8 mouse cellular contexts compared by ENCODE assay signal in the genomic region with DNA sequence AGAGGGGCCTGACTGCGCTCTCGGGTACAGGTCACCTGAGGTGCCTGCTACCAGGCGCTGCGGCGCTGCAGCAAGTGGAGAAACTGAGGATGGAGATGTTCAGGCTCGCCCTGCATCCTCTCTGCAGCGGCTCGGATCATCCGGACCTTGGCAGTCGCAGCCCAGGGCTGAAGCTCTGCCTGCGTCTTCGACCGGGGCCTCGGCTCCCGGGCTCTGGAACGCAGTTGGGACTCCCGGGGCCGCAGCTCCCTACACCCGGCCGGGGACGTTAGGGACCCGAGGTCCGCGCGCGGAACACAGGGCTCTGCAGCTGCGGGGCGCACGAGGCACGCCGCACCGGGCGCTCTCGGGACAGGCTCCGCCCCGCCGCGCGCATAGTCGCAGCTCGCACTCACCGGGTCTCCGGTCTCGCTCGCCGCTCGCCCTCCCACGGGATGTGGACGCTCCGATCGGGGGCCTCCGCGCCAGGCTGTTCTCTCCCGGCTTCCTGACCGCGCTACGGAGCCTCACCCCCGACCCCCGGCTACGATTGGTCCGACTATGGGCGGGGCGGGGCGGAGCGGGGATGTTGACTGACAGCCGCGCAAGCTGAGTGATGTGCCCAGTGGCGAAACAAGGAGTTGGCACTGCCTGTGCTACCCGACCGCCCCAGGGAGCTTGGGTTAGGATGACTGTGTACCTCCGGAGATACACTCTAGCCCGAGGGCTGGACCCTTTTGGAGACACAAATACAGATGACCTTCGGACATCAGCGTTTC. TPM values are rescaled to one million over a fixed set of nuclear protein-coding genes. Genes with fewer than 3 reads are reported as not detected.
DNase-seq lines count a peak whose midpoint lies in the region; ATAC-seq and TF ChIP-seq lines count a peak whose summit lies in the region.

A gene (minus strand): TSS at position 393 of the 758 bp plus-strand sequence.

- ATAC-seq in heart, embryonic 11.5 days (replicated peaks; ENCODE audit: insufficient number of reproducible peaks, low FRiP score, low TSS enrichment), result peak; percentile 85
- peak; percentile 95 for ATAC-seq in kidney, embryonic 16.5 days (ENCODE audit: low FRiP score, low TSS enrichment)

- no peaks in the 10 kb centered on the region for H3K27me3 ChIP-seq in heart, embryonic 11.5 days (ENCODE audit: control insufficient read depth, insufficient read depth, low read length)
- H3K27me3 ChIP-seq in kidney, embryonic 16.5 days (ENCODE audit: insufficient read depth, low read length), result no peaks in the 10 kb centered on the region
- H3K27me3 ChIP-seq in liver, adult 2 months (ENCODE audit: control insufficient read depth, insufficient read depth, low read length), result no peaks in the 10 kb centered on the region
- no peaks in the 10 kb centered on the region for H3K27me3 ChIP-seq in myocyte (ENCODE audit: control insufficient read depth, insufficient read depth, insufficient read length)
- no peaks in the 10 kb centered on the region for H3K27me3 ChIP-seq in splenic B cell, adult 2 months (ENCODE audit: control insufficient read depth, insufficient read depth, low read length, poor library complexity, severe bottlenecking)

- no peaks in the 10 kb centered on the region for H3K36me3 ChIP-seq in heart, embryonic 11.5 days (ENCODE audit: control insufficient read depth, insufficient read depth, low read length)
- 0 out of 2 replicates have a peak, but pooled peaks cover under 1% of the 10 kb centered on the region for H3K36me3 ChIP-seq in kidney, embryonic 16.5 days (ENCODE audit: insufficient read depth, low read length)
- H3K36me3 ChIP-seq in liver, adult 2 months (ENCODE audit: control insufficient read depth, insufficient read depth, low read length), result no peaks in the 10 kb centered on the region
- H3K36me3 ChIP-seq in myocyte (ENCODE audit: control insufficient read depth, insufficient read depth), result no peaks in the 10 kb centered on the region
- no peaks in the 10 kb centered on the region for H3K36me3 ChIP-seq in splenic B cell, adult 2 months (ENCODE audit: control insufficient read depth, insufficient read depth, low read length, poor library complexity, severe bottlenecking)

- H3K4me1 ChIP-seq in bone marrow macrophage, adult 2 months (ENCODE audit: control insufficient read depth, insufficient read depth, low read length), result peaks cover 34% of the 10 kb centered on the region
- peaks cover 5% of the 10 kb centered on the region for H3K4me1 ChIP-seq in embryonic fibroblast, embryonic 13.5 days (ENCODE audit: control insufficient read depth, insufficient read depth, low read length)
- peaks cover 23% of the 10 kb centered on the region for H3K4me1 ChIP-seq in heart, embryonic 11.5 days (ENCODE audit: control insufficient read depth, insufficient read depth, low read length)
- H3K4me1 ChIP-seq in kidney, embryonic 16.5 days (ENCODE audit: insufficient read depth, low read length), result peaks cover 8% of the 10 kb centered on the region
- 0 out of 2 replicates have a peak, but pooled peaks cover 2% of the 10 kb centered on the region for H3K4me1 ChIP-seq in liver, adult 2 months (ENCODE audit: control insufficient read depth, insufficient read depth, low read length)

- WGBS in heart, embryonic 11.5 days (ENCODE audit: insufficient replicate concordance), result under 1% methylated on average over 74 of the region's 74 CpGs
- under 1% methylated on average over 73 of the region's 74 CpGs for WGBS in kidney, embryonic 16.5 days
- WGBS in liver, adult 2 months, result under 1% methylated on average over 74 of the region's 74 CpGs

- H3K4me2 ChIP-seq in heart, embryonic 11.5 days, result peak within 1 kb of the TSS; percentile 86
- peak within 1 kb of the TSS; percentile 74 for H3K4me2 ChIP-seq in kidney, embryonic 16.5 days (replicated peaks; ENCODE audit: low read depth, low read length)
- peak within 1 kb of the TSS; percentile 83 for H3K4me2 ChIP-seq in myocyte (ENCODE audit: low read depth)

- peak within 1 kb of the TSS; percentile 35; the same call in 1 of the 2 replicates for H3K27ac ChIP-seq in bone marrow macrophage, adult 2 months (ENCODE audit: insufficient read depth, low read depth, low read length)
- peak within 1 kb of the TSS; percentile 60 for H3K27ac ChIP-seq in embryonic fibroblast, embryonic 13.5 days (ENCODE audit: insufficient read depth, low read length)
- peak within 1 kb of the TSS; percentile 57 for H3K27ac ChIP-seq in heart, embryonic 11.5 days (ENCODE audit: low read depth, low read length)
- peak within 1 kb of the TSS; percentile 77 for H3K27ac ChIP-seq in kidney, embryonic 16.5 days (ENCODE audit: low read length)
- H3K27ac ChIP-seq in liver, adult 2 months (replicated peaks; ENCODE audit: insufficient read depth, low read depth, low read length), result no peak within 1 kb of the TSS

- TF ChIP-seq POLR2A in bone marrow macrophage, adult 2 months (IDR thresholded peaks at IDR 0.05; ENCODE audit: borderline replicate concordance, low read depth, low read length), result no peak
- peak; percentile 70; the same call in 1 of the 2 replicates for TF ChIP-seq POLR2A in embryonic fibroblast, embryonic 13.5 days (IDR thresholded peaks at IDR 0.05; ENCODE audit: low read depth, low read length)
- no peak for TF ChIP-seq POLR2A in liver, adult 2 months (IDR thresholded peaks at IDR 0.05; ENCODE audit: extremely low read depth, insufficient read depth, low read length)
- peak; percentile 64 for TF ChIP-seq POLR2A in myocyte (IDR thresholded peaks at IDR 0.05; ENCODE audit: insufficient read length, low read depth)

- H3ac ChIP-seq in myocyte (ENCODE audit: control insufficient read depth, insufficient read length), result peak within 1 kb of the TSS; percentile 68

- peak; percentile 90 for DNase-seq in B cell, adult 2 months
- DNase-seq in liver, adult 2 months (ENCODE audit: extremely low read depth, low read depth, low spot score), result peak; percentile 51
- DNase-seq in splenic B cell, adult 2 months (ENCODE audit: low read depth, low spot score), result peak; percentile 82

- H3K9ac ChIP-seq in heart, embryonic 11.5 days (ENCODE audit: low read depth, low read length), result peak within 1 kb of the TSS; percentile 75
- H3K9ac ChIP-seq in kidney, embryonic 16.5 days (replicated peaks; ENCODE audit: low read length), result peak within 1 kb of the TSS; percentile 69
- peak within 1 kb of the TSS; percentile 71 for H3K9ac ChIP-seq in liver, adult 2 months (ENCODE audit: low read depth, low read length)

- peak within 1 kb of the TSS; percentile 92 for H3K4me3 ChIP-seq in bone marrow macrophage, adult 2 months (ENCODE audit: insufficient read depth, low read length)
- H3K4me3 ChIP-seq in embryonic fibroblast, embryonic 13.5 days (ENCODE audit: insufficient read depth, low read length), result peak within 1 kb of the TSS; percentile 45
- H3K4me3 ChIP-seq in heart, embryonic 11.5 days (ENCODE audit: low read depth, low read length), result peak within 1 kb of the TSS; percentile 78
- H3K4me3 ChIP-seq in kidney, embryonic 16.5 days (ENCODE audit: low read length), result peak within 1 kb of the TSS; percentile 70
- H3K4me3 ChIP-seq in liver, adult 2 months (ENCODE audit: insufficient read depth, low read depth, low read length), result peak within 1 kb of the TSS; percentile 71
- peak within 1 kb of the TSS; percentile 44 for H3K4me3 ChIP-seq in myocyte

- H3K9me3 ChIP-seq in heart, embryonic 11.5 days (replicated peaks; ENCODE audit: control insufficient read depth, low read length), result no peaks in the 10 kb centered on the region
- no peaks in the 10 kb centered on the region for H3K9me3 ChIP-seq in kidney, embryonic 16.5 days (ENCODE audit: low read length)

- H3K79me2 ChIP-seq in liver, adult 2 months (ENCODE audit: control insufficient read depth, insufficient read depth, low read length), result no peaks in the 10 kb centered on the region
- H3K79me2 ChIP-seq in myocyte (ENCODE audit: control insufficient read depth, insufficient read depth), result peaks cover 4% of the 10 kb centered on the region

- TF ChIP-seq CTCF in bone marrow macrophage, adult 2 months (IDR thresholded peaks at IDR 0.05; ENCODE audit: low read depth, low read length), result no peak
- TF ChIP-seq CTCF in embryonic fibroblast, embryonic 13.5 days (IDR thresholded peaks at IDR 0.05; ENCODE audit: borderline replicate concordance, insufficient read depth, low read length), result no peak
- no peak for TF ChIP-seq CTCF in liver, adult 2 months (IDR thresholded peaks at IDR 0.05; ENCODE audit: low read depth, low read length)

TF ChIP-seq in myocyte, 11 proteins besides CTCF, POLR2A, EP300 and RAD21:
- TF ChIP-seq TCF12 (IDR thresholded peaks at IDR 0.05; ENCODE audit: insufficient read depth, poor library complexity, severe bottlenecking), result no peak
- no peak for TF ChIP-seq TCF3 (IDR thresholded peaks at IDR 0.05; ENCODE audit: insufficient read length, low read depth)
- no peak for TF ChIP-seq USF1 (IDR thresholded peaks at IDR 0.05; ENCODE audit: low read depth)
- TF ChIP-seq REST (IDR thresholded peaks at IDR 0.05; ENCODE audit: insufficient read depth, insufficient read length), result no peak
- TF ChIP-seq CEBPB (IDR thresholded peaks at IDR 0.05; ENCODE audit: insufficient read depth, poor library complexity, severe bottlenecking), result no peak
- peak in 1 of 3 experiments; percentile 10 for TF ChIP-seq MYOG (IDR thresholded peaks at IDR 0.05; ENCODE audit: control insufficient read depth in 1 of 3, insufficient read depth in 1 of 3, insufficient read length in 2 of 3, low read depth in 2 of 3)
- no peak for TF ChIP-seq SRF (IDR thresholded peaks at IDR 0.05; ENCODE audit: control insufficient read depth, insufficient read length, low read depth)
- TF ChIP-seq MAX (IDR thresholded peaks at IDR 0.05; ENCODE audit: low read depth), result no peak
- TF ChIP-seq MYOD1 (IDR thresholded peaks at IDR 0.05; ENCODE audit: control insufficient read depth in 1 of 3, insufficient read length in 2 of 3, low read depth in 2 of 3), result peak in 1 of 3 experiments; percentile 7
- TF ChIP-seq E2F4 (IDR thresholded peaks at IDR 0.05; ENCODE audit: insufficient read depth), result no peak
- TF ChIP-seq POLR2AphosphoS2 (IDR thresholded peaks at IDR 0.05; ENCODE audit: insufficient read length, low read depth), result no peak
TF ChIP-seq in myocyte: peak in this region for 2.

RNA-seq across cellular contexts. Expression of the gene that starts here (rescaled TPM):
- 0.20 TPM in 2 replicates for polyA plus RNA-seq in bone marrow macrophage, adult 2 months (2012; ENCODE audit: insufficient read depth, insufficient read length, missing spikeins)
- 1.1 and 1.4 TPM in 2 replicates for polyA plus RNA-seq in embryonic fibroblast, embryonic 13.5 days (2011; ENCODE audit: insufficient read length, low read depth, missing spikeins)
- 0.99 and 1.2 TPM in 2 replicates for polyA plus RNA-seq in heart, embryonic 11.5 days (2014; fragmentation: Nextera tagmentation; extraction: Ambion mirVana)
- 2.1 and 2.2 TPM in 2 replicates for polyA plus RNA-seq in kidney, embryonic 16.5 days (2015; fragmentation: Nextera tagmentation; extraction: Ambion mirVana)
- total RNA-seq in liver, adult 2 months (2014; rRNA removed), result 0.34 and 0.37 TPM in 2 replicates
- 0.06 and 0.12 TPM in 2 replicates for polyA plus RNA-seq in liver, adult 2 months (2012; rRNA removed)
- 0.90 TPM for polyA plus RNA-seq in myocyte (2012; fragmentation: generic; extraction: Trizol)

Comparison
In these comparisons a context has a peak if more than half of its experiments do, and no peak if none do; other contexts are left out.
1. Peak in DNase-seq, H3K4me3 ChIP-seq and H3K9ac ChIP-seq in liver, adult 2 months; RNA of the gene not detected or under 1 TPM.
2. POLR2A ChIP-seq: peak in embryonic fibroblast, embryonic 13.5 days (single experiment) and myocyte (single experiment); none in bone marrow macrophage, adult 2 months (single experiment) and liver, adult 2 months (single experiment).
3. Peak in every context shown above with its lines, with median percentiles within 50 percentile points of each other: DNase-seq, H3K4me3 ChIP-seq, H3K4me2 ChIP-seq and H3K9ac ChIP-seq.